Mouse (Mus musculus): ENCODE results near the gene Celf1.

Celf1 gene

GRCm38 (mm10) chr2:90939750-90940149, 432 bp upstream of the Celf1 start:
- ATAC-seq (ENCODE audit: low TSS enrichment) = no peak; the same call in 1 of the 2 replicates

DNA sequence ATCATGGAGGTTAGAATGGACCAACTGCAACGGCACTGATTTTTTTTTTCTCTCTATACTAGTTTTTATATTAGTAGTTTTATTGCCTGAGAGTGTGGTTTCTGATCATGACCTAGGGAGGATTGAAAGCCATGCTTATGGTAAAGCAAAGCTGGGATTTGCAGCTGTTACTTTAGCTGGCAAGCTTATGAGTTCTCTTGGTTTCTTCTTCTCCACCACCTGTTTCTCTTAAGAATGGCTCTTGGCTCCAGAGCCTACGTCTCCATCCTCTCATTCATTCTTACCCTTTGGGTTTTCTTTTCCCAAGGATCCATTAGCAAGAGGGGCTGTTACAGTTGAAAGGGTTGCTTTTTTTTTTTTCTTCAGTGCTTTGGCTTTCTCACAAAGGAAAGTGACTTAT, 1.6 kb downstream of the Celf1 start:
- ATAC-seq (ENCODE audit: low TSS enrichment) = no peak

- ATAC-seq (ENCODE audit: low TSS enrichment) = no peak
Observed at GRCm38 (mm10) chr2:90950149-90950548, 10.0 kb downstream of the Celf1 start.

DNA sequence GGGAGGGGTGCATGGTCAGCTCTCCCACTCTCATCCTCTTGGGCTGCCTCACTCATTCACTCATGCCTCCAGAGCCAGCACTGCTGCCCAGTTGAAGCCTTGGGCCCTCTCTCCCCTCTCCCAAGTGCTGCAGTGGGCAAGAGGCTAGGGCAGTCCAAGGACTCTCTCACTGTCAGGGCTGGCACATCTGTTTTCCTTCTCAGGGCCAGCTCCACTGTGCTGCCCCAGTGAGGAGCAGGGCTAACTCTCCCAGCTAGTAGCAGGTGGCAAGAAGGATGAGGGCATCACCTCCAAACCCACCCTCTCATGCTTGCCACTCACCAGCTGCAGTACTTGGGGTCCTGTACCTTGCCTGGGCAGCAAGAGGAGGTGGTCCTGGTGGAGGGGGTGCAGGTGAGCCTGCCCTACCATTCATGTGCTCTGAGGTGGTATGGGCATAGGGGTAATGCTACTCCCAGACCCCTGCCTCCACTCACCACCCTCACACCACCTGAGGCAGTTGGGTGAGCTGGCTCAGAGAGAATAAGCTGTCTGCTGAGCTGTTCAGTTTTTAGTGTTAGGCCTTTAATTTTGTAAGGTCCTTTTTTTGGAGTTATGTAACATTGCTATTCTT, 10.5 kb downstream of the Celf1 start:
- ATAC-seq (ENCODE audit: low TSS enrichment) = peak; percentile 71

GRCm38 (mm10) chr2:90953461-90953860, 13.3 kb downstream of the Celf1 start:
- ATAC-seq (ENCODE audit: low TSS enrichment) = no peak

- peak; percentile 59 for ATAC-seq (ENCODE audit: low TSS enrichment)
Observed at GRCm38 (mm10) chr2:90956053-90956452, 15.9 kb downstream of the Celf1 start.

DNA sequence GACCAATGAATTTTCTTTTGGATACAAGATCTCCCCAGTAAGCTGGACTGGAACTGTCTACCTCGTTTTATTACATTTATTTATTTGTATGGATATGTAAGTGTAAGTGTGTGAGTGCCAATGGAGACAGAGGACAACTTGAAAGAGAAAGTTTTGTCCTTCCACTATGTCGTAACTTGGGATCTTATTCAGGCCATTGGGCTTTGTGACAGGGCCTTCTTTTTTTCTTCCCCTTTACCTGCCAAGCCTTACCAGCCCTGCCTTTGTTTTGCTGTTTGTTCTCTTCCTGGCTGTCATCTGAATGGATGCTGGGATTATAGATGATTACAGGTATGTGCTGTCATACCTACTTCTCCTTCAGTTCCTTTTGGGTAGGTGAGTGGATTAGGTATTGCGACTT, 18.7 kb downstream of the Celf1 start:
- no peak for ATAC-seq (ENCODE audit: low TSS enrichment)

DNA sequence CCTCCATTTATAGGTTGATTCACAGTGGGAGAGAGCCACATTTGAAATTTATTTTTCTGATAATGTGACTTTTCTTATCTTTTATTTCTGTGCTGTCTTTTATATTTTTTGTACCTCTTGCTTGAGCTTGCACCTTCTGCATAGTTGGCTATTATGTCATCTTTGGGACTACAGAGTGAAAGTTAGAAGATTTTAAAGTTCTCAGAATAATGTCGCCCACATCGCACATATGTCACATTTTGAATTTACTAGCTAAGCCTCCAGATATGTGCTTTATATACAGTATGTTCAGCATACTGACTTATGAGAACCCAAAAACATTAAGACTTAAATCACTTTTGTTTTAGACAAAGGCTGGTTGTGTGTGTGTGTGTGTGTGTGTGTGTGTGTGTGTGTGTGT, 19.8 kb downstream of the Celf1 start:
- peak; percentile 58 for ATAC-seq (ENCODE audit: low TSS enrichment)

DNA sequence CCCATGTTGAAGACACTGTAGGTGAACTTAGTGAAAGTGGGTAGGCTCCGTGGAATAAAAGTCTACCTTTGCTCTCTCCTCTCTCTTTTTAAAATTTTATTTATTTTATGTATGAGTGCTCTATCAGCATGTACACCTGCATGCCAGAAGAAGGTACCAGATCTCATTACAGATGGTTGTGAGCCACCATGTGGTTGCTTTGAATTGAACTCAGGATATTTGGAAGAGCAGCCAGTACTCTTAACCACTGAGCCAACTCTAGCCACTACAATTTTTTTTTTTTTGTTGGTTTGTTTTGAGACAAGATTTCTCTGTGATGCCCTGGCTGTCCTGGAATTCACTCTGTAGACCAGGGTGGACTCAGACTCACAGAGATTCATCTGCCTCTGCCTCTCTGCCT, 23.1 kb downstream of the Celf1 start:
- no peak for ATAC-seq (ENCODE audit: low TSS enrichment)

DNA sequence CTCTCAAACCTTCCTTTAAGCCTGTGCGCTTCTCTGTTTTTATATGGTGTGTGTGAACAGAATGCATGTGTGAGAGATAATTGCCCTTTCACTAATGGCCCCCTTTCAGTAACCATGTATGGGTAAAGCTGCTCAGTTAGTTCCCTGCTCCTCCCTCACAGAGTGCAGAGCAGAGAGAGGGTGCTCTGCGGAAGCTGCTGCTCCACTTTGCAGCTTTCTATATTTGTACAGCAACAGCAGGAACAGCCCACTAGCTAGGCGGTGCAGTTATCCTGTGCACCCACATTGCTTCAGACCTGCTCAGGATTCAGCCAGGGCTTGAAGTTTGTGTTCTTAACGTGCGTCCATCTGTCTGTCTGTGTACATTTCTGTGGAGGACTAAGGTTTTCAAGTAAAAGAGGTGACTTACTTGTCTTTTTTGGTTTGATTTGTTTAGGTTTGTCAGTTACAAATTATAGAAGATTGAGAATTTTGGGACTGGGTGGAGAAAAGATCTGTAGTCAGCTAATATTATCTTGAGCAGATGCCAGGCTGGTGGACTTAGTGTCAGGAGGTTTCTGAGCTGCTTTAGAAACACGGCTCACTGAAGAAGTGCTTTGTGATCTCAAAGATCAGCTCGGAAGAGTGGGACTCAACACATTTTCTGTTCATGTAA, 24.8 kb downstream of the Celf1 start:
- peak; percentile 85 for ATAC-seq (ENCODE audit: low TSS enrichment)

GRCm38 (mm10) chr2:90965466-90966080, 25.4 kb downstream of the Celf1 start:
- ATAC-seq (ENCODE audit: low TSS enrichment) = peak; percentile 81

DNA sequence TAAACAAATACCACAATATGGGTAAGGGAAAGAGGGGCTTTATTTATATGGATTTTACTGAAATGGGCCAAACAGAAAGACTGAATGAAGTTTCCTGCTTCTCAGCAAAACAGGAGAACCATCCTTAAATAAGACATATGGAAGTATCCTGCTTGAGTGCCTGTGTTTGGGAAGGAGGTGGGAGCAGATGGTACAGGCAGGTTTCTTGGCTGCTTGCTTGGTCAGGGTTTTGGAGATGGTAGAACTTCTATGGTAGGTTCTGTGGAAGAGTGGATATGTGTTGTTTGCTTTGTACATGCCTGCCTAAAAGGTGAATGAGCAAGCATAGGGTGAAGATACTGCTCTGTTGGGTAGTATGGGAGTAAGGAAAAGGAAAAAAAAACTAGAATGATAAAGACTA, 30.4 kb downstream of the Celf1 start:
- peak; percentile 72 for ATAC-seq (ENCODE audit: low TSS enrichment)

DNA sequence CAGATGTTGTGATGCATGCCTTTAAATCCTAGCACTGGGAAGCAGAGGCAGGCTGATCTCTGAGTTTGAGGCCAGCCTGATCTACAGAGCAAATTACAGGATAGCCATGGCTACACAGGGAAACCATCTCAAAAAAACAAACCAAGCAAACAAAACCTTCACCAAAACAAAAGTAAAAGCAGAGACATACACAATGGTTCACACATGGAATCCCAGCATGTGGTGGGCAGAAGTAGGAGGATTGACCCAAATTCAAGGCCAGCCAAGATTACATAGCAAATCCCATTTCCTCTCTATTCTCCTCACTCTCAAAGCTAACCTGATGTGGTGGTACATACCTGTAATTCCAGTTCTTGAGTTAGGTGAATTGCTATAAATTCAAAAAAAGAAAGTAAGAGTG, 33.9 kb downstream of the Celf1 start:
- ATAC-seq (ENCODE audit: low TSS enrichment) = no peak

DNA sequence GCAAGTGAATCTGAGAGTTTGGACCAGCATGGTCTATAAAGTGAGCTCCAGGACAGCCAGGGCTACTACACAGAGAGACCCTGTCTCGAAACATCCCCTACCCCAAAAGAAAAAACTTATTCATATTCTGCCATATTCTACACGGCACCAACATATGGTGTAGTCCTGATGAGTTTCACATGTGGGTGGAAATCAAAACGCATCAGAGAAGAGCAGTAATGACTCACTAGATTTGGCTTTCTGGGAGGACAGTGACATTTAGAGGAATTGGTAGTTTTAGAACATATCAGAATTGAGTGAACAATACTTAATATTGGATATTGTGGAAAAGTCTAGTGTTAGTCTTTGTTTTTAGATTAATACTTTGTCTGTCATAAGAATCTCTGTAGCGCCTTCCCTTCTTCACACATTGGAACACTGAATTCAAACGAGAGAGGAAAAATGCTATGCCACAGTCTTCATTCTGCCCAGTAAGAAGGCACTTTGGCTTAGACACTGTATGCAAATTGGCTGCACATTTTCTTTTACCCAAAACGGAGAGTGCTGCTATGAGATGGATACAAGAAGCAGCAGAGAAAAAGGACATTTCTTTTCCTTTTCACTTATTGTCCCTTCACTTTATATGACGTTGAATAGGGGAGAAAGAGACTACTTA, 35.1 kb downstream of the Celf1 start:
- peak; percentile 75 for ATAC-seq (ENCODE audit: low TSS enrichment)

DNA sequence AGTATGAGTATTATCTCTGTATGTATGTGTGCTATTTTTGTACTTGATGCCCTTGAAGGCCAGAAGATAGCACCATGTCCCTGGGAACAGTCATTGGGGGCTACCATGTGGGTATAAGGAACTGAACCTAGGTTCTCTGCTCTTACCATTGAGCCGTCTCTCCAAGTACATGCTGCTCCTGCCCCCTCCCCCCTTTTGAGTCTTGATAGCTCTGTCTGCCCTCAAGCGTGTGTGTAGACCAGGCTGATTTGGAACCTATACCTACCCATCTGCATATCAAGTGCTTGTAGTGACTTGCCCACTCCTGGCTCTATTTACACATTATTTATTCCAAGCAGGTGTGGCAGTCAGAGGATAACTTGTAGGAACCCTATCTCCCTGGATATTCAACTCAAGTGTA, 36.4 kb downstream of the Celf1 start:
- ATAC-seq (ENCODE audit: low TSS enrichment) = no peak

- no peak for ATAC-seq (ENCODE audit: low TSS enrichment)
Observed at GRCm38 (mm10) chr2:90977291-90977690, 37.1 kb downstream of the Celf1 start.

DNA sequence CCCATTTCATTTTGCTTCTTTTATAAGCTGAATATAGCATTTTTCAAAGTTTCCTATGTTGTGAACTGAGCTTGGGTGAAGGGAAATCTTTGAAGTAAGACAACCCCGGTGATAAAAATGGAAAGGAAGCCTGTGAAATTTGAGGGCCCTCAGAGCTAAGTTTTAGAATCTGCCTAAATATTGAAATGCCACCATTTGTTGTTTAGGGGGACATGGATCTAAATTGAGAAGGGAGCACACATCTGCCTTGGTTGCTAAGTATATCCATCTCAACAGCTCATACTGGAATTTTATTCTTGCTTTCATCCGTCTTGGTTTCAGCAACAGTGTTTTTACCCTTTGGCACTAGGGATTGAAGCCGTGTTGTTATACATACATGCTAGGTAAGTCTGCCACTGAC, 45.9 kb downstream of the Celf1 start:
- ATAC-seq (ENCODE audit: low TSS enrichment) = peak; percentile 71

DNA sequence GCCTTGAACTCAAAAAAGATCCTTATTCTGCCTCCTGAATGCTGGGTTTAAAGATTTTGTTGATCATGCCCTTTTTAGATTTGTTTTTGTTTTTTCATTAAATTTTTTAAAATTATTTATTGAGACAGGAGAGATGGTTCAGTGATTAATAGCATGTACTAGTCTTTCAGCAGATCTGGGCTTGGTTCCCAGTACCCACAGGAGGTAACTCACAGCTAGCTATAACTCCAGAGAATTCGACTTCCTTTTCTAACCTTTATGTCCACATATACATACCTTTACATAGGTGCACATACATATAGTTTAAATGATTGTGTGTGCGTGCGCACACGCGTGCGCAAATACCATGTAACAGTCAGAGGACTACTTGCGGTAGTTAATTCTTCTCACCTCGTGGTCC, 68.4 kb downstream of the Celf1 start:
- ATAC-seq (ENCODE audit: low TSS enrichment) = no peak

- no peak for ATAC-seq (ENCODE audit: low TSS enrichment)
Observed at GRCm38 (mm10) chr2:91013881-91014280, 73.7 kb downstream of the Celf1 start.

- ATAC-seq (ENCODE audit: low TSS enrichment) = 0 out of 2 replicates have a peak, but pooled peaks have one; percentile 11
Observed at GRCm38 (mm10) chr2:91015386-91015785, 75.2 kb downstream of the Celf1 start.

GRCm38 (mm10) chr2:91018061-91018788, 78.0 kb downstream of the Celf1 start:
- ATAC-seq (ENCODE audit: low TSS enrichment) = peak; percentile 38; the same call in 1 of the 2 replicates

DNA sequence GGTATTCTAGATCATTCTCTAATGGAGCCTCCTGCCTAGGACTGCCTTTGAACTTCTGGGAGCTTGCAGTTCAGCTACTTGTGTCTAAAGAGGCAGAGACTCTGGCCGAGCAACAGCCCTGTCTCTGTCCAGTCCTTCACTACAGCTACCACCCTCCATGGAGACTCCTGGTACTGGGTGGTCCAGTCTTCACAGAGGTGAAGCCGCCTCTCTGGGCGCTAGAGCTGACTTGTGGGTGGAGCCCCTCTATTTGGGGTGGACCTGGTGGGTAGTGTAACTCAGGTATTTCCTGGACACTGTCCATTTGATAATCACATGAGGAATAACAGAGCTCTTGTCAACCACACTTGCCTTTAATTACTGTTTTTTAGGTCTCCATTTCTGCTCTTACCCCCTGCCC, 79.7 kb downstream of the Celf1 start:
- no peak for ATAC-seq (ENCODE audit: low TSS enrichment)
